Mouse (Mus musculus): ENCODE results near the gene Trim63. TPM values are rescaled to one million over a fixed set of nuclear protein-coding genes. Genes with fewer than 3 reads are reported as not detected.
A peak's percentile ranks its signal among the peaks of the same experiment; 100 is the strongest.

Trim63 gene
- polyA plus RNA-seq, 1 experiment from 2014 or later = 0.34 TPM

- no peak overlapping the region for H3K27ac ChIP-seq (replicated peaks)
- peaks cover 56% of the 10 kb centered on the region for H3K27me3 ChIP-seq (replicated peaks; ENCODE audit: low read depth, poor library complexity, severe bottlenecking)
- WGBS = 18% methylated on average over 9 of the region's 9 CpGs
- H3K36me3 ChIP-seq (replicated peaks) = no peaks in the 10 kb centered on the region
- peaks cover 30% of the 10 kb centered on the region for H3K4me1 ChIP-seq
- DNase-seq (ENCODE audit: low spot score) = peak; percentile 53
- H3K4me3 ChIP-seq = peak overlapping the region; percentile 26; the same call in 1 of the 2 replicates
- no peaks in the 10 kb centered on the region for H3K9me3 ChIP-seq
Measured at GRCm38 (mm10) chr4:134362586-134362985, 47.7 kb downstream of the Trim63 start.

GRCm38 (mm10) chr4:134365280-134365679 lies 50.4 kb downstream of the Trim63 start:
- Histone ChIP-seq H3K4me1 (peaks cover 31% of the 10 kb centered on the region), H3K27me3 (replicated peaks; ENCODE audit: low read depth, poor library complexity, severe bottlenecking) (peaks cover 62% of the 10 kb centered on the region), H3K36me3 (replicated peaks) (no peaks in the 10 kb centered on the region), H3K9me3 (no peaks in the 10 kb centered on the region), H3K27ac (replicated peaks) (no peak overlapping the region), H3K4me3 (no peak overlapping the region)
- no peak for DNase-seq (ENCODE audit: low spot score)
- WGBS = 33% methylated on average over 5 of the region's 5 CpGs

- Histone ChIP-seq H3K27ac (replicated peaks) (no peak overlapping the region), H3K9me3 (no peaks in the 10 kb centered on the region), H3K27me3 (replicated peaks; ENCODE audit: low read depth, poor library complexity, severe bottlenecking) (peaks cover 61% of the 10 kb centered on the region), H3K36me3 (replicated peaks) (no peaks in the 10 kb centered on the region), H3K4me3 (peak overlapping the region; percentile 66), H3K4me1 (peaks cover 25% of the 10 kb centered on the region)
- WGBS = under 1% methylated on average over 18 of the region's 18 CpGs
- DNase-seq (ENCODE audit: low spot score) = peak; percentile 42
Measured at GRCm38 (mm10) chr4:134370649-134371221, 55.8 kb downstream of the Trim63 start.

GRCm38 (mm10) chr4:134371316-134371855 lies 56.5 kb downstream of the Trim63 start:
- no peaks in the 10 kb centered on the region for H3K9me3 ChIP-seq
- peak; percentile 44 for DNase-seq (ENCODE audit: low spot score)
- H3K36me3 ChIP-seq (replicated peaks) = no peaks in the 10 kb centered on the region
- H3K4me3 ChIP-seq = peak overlapping the region; percentile 66
- peaks cover 25% of the 10 kb centered on the region for H3K4me1 ChIP-seq
- H3K27ac ChIP-seq (replicated peaks) = no peak overlapping the region
- 1% methylated on average over 17 of the region's 17 CpGs for WGBS
- peaks cover 59% of the 10 kb centered on the region for H3K27me3 ChIP-seq (replicated peaks; ENCODE audit: low read depth, poor library complexity, severe bottlenecking)

DNA sequence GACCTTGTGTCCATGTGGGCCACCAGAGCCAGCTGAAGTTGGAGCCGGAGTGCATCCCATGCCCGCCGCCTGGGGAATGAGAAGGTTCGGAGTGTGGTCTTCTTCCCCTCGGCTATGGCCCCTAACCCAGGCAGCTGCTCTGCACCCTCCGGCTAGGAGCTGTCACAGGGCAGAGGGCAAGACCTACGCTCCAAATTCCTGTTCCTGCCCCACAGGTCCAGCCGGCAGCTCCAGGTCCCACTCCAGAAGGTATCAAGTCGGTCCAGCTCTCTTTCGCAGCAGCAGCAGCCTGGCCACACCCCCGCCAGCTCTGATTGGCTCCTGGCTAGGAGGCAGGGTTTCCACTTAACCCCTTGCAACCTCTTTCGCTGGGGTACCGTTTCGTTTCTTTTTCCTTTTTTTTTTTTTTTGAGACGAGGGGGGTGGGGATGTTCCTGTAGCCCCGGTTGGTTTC lies 57.4 kb downstream of the Trim63 start:
- Histone ChIP-seq H3K27me3 (replicated peaks; ENCODE audit: low read depth, poor library complexity, severe bottlenecking) (peaks cover 59% of the 10 kb centered on the region), H3K4me1 (peaks cover 25% of the 10 kb centered on the region), H3K36me3 (replicated peaks) (no peaks in the 10 kb centered on the region), H3K27ac (replicated peaks) (no peak overlapping the region), H3K4me3 (peak overlapping the region; percentile 66), H3K9me3 (no peaks in the 10 kb centered on the region)
- WGBS = under 1% methylated on average over 16 of the region's 16 CpGs
- peak; percentile 82 for DNase-seq (ENCODE audit: low spot score)

DNA sequence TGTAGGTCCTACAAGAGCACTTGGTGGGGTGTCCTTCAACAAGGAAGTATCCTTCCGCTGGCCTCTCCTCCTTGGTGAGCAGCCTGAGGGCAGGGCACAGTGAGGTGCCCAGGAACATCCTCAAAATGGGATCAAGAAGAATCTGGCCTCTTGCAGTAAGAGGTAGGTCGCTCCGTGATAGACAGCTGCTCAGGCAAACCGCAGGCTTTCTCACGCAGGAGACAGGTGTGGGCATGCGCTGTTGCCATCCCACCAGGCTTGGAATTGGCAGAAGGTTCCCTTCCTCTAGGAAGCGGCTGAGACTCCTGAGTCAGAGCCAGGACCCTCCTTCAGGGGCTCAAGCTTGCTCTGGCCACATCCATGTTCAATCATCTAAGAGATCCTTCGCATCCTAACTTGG lies 58.4 kb downstream of the Trim63 start:
- 85% methylated on average over 8 of the region's 8 CpGs for WGBS
- H3K4me3 ChIP-seq = no peak overlapping the region

DNA sequence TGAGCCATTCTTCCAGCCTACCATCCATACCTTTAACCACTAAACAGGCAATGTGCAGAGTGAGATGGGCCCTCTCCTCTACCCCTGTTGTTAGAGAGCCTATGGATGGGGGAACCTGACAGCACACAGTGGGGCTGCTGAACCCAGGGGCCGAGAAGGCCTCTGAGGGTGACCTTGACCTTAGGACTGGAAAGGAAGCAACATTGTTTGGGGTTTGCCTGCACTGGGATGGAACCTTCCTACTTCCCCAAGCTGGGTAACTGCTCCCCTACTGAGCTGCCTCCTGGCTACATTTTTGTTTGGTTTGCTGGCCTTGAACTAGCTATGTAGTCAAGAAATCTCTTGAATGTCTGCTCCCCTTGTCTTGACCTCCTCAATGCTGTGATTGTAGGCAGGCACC lies 59.4 kb downstream of the Trim63 start:
- Histone ChIP-seq H3K9me3 (no peaks in the 10 kb centered on the region), H3K27me3 (replicated peaks; ENCODE audit: low read depth, poor library complexity, severe bottlenecking) (peaks cover 39% of the 10 kb centered on the region), H3K4me1 (peaks cover 42% of the 10 kb centered on the region), H3K4me3 (no peak overlapping the region), H3K27ac (replicated peaks) (no peak overlapping the region), H3K36me3 (replicated peaks) (no peaks in the 10 kb centered on the region)
- DNase-seq (ENCODE audit: low spot score) = no peak
- WGBS = 33% methylated on average over 1 of the region's 1 CpGs

More for the DNA sequence above, 58.4 kb downstream of the Trim63 start:
- H3K4me1 ChIP-seq = peaks cover 33% of the 10 kb centered on the region
- peaks cover 49% of the 10 kb centered on the region for H3K27me3 ChIP-seq (replicated peaks; ENCODE audit: low read depth, poor library complexity, severe bottlenecking)
- no peaks in the 10 kb centered on the region for H3K9me3 ChIP-seq
- no peak overlapping the region for H3K27ac ChIP-seq (replicated peaks)
- DNase-seq (ENCODE audit: low spot score) = no peak
- no peaks in the 10 kb centered on the region for H3K36me3 ChIP-seq (replicated peaks)

DNA sequence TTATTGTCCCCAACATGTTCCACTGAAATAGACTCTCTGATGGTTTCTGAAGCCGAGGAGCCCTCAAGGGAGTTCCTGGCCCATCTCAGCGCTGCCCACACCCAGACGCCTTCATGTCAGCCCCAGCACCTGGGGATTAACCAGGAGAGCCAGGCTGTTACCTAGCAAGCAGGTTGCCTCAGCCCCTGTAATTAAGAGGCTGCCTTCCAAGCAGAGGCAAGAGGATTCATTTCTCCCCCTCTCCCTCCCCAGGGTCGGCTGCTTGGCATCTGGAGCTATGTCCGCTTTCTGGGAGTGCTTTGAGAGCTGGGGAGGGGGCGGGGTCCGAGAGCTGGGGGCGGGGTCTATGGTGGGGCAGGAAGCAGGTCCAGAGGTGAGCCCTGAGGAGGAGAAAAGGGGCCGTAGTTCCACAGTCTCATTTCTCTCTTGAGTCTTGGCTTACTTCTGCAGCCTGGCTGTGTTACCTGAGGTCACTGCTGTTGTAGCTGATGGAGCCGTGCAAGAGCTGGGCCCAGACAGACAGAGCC lies 63.2 kb downstream of the Trim63 start:
- Histone ChIP-seq H3K27me3 (replicated peaks; ENCODE audit: low read depth, poor library complexity, severe bottlenecking) (peaks cover 5% of the 10 kb centered on the region), H3K4me1 (peaks cover 19% of the 10 kb centered on the region), H3K27ac (replicated peaks) (peak overlapping the region; percentile 71), H3K4me3 (no peak overlapping the region), H3K9me3 (no peaks in the 10 kb centered on the region), H3K36me3 (replicated peaks) (no peaks in the 10 kb centered on the region)
- peak; percentile 57 for DNase-seq (ENCODE audit: low spot score)
- WGBS = 27% methylated on average over 10 of the region's 10 CpGs

Other genes with a start within 250 kb of the Trim63 start
- 3.5 and 4.5 TPM in 2 replicates for gene Cd52, start 220.0 kb upstream of the Trim63 start, polyA plus RNA-seq (2016; fragmentation: Nextera tagmentation; extraction: Ambion mirVana)
- gene Ubxn11, start 212.6 kb upstream of the Trim63 start, polyA plus RNA-seq (2016; fragmentation: Nextera tagmentation; extraction: Ambion mirVana) = 4.5 and 7.1 TPM in 2 replicates
- 300 and 316 TPM in 2 replicates for gene Sh3bgrl3, start 186.3 kb upstream of the Trim63 start, polyA plus RNA-seq (2016; fragmentation: Nextera tagmentation; extraction: Ambion mirVana)
- gene Cep85, start 128.0 kb upstream of the Trim63 start, polyA plus RNA-seq (2016; fragmentation: Nextera tagmentation; extraction: Ambion mirVana) = 32.3 and 33.2 TPM in 2 replicates
- gene Gm7534, start 112.1 kb upstream of the Trim63 start, polyA plus RNA-seq (2016; fragmentation: Nextera tagmentation; extraction: Ambion mirVana) = 0.06 and 0.07 TPM in 2 replicates
- not detected in 2 replicates for gene Catsper4, start 87.7 kb upstream of the Trim63 start, polyA plus RNA-seq (2016; fragmentation: Nextera tagmentation; extraction: Ambion mirVana)
- 2.6 and 3.4 TPM in 2 replicates for gene Cnksr1, start 76.7 kb upstream of the Trim63 start, polyA plus RNA-seq (2016; fragmentation: Nextera tagmentation; extraction: Ambion mirVana)
- gene E130218I03Rik, start 71.5 kb upstream of the Trim63 start, polyA plus RNA-seq (2016; fragmentation: Nextera tagmentation; extraction: Ambion mirVana) = 0.32 and 1.1 TPM in 2 replicates
- 21.0 and 21.8 TPM in 2 replicates for gene Zfp593, start 69.5 kb upstream of the Trim63 start, polyA plus RNA-seq (2016; fragmentation: Nextera tagmentation; extraction: Ambion mirVana)
- gene Gm30191, start 68.2 kb upstream of the Trim63 start, polyA plus RNA-seq (2016; fragmentation: Nextera tagmentation; extraction: Ambion mirVana) = not detected in 2 replicates
- gene Grrp1, start 61.0 kb upstream of the Trim63 start, polyA plus RNA-seq (2016; fragmentation: Nextera tagmentation; extraction: Ambion mirVana) = 7.4 and 7.9 TPM in 2 replicates
- 19.2 and 24.3 TPM in 2 replicates for gene Pdik1l, start 27.2 kb upstream of the Trim63 start, polyA plus RNA-seq (2016; fragmentation: Nextera tagmentation; extraction: Ambion mirVana)
- 0.07 TPM in 1 of 2 replicates, not detected in the other for gene Slc30a2, start 28.1 kb downstream of the Trim63 start, polyA plus RNA-seq (2016; fragmentation: Nextera tagmentation; extraction: Ambion mirVana)
- 0.25 and 0.66 TPM in 2 replicates for gene Extl1, start 68.7 kb downstream of the Trim63 start, polyA plus RNA-seq (2016; fragmentation: Nextera tagmentation; extraction: Ambion mirVana)
- gene Pafah2, start 81.2 kb downstream of the Trim63 start, polyA plus RNA-seq (2016; fragmentation: Nextera tagmentation; extraction: Ambion mirVana) = 7.0 and 8.3 TPM in 2 replicates
- 2,394 and 2,556 TPM in 2 replicates for gene Stmn1, start 153.2 kb downstream of the Trim63 start, polyA plus RNA-seq (2016; fragmentation: Nextera tagmentation; extraction: Ambion mirVana)
- gene Paqr7, start 181.6 kb downstream of the Trim63 start, polyA plus RNA-seq (2016; fragmentation: Nextera tagmentation; extraction: Ambion mirVana) = 1.2 and 2.1 TPM in 2 replicates
- gene Aunip, start 195.9 kb downstream of the Trim63 start, polyA plus RNA-seq (2016; fragmentation: Nextera tagmentation; extraction: Ambion mirVana) = 28.2 and 28.6 TPM in 2 replicates
- 107 and 114 TPM in 2 replicates for gene Mtfr1l, start 220.3 kb downstream of the Trim63 start, polyA plus RNA-seq (2016; fragmentation: Nextera tagmentation; extraction: Ambion mirVana)
- 9.5 and 9.7 TPM in 2 replicates for gene Selenon, start 237.0 kb downstream of the Trim63 start, polyA plus RNA-seq (2016; fragmentation: Nextera tagmentation; extraction: Ambion mirVana)